Mouse (Mus musculus) testis, adult 2 months (tissue): ENCODE results near the gene Cd24a.

Source experiments
- CTCF ChIP-seq: fragments of 200-500 bp; IDR thresholded peaks from 2 replicates; pipeline ENCODE4 v1.5.1; 2012; ENCODE audit warnings: low read depth, mild to moderate bottlenecking, inconsistent platforms, low read length, moderate library complexity; ENCODE audit not compliant: control insufficient read depth, insufficient read depth, insufficient replicate concordance
- POLR2A ChIP-seq: fragments of 200-500 bp; IDR thresholded peaks from 2 replicates; pipeline ENCODE4 v1.6.1; 2012; ENCODE audit warnings: low read depth, mild to moderate bottlenecking, inconsistent platforms, low read length, moderate library complexity; ENCODE audit not compliant: control insufficient read depth

DNA sequence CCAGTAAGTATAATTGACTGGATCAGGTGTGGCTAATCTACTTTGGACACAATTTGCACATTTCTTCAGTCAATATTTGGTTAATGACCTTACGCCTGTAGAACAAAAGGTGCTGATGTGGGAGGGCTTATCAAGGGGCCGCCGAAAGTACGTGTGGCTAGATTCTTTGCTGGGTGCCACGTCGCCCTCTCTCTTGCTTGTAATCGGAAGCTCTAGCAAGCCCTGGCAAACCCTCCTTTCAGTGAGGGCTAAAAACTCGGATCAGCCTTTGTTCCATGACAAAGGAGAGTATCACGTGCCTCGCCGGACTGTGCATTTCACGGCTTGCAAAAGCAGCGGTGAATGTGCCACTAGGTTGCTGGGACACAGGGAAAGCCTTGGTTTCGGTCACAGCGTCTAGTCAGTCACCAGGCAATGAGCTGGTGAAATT lies 2.6 kb downstream of the Cd24a start:
- TF ChIP-seq CTCF = no peak
- TF ChIP-seq POLR2A = no peak
